Mouse (Mus musculus) testis, adult 2 months (tissue): ENCODE measurements around the gene Dohh.

Source experiments
- CTCF ChIP-seq: fragments of 200-500 bp; IDR thresholded peaks from 2 replicates; pipeline ENCODE4 v1.5.1; 2012; ENCODE audit warnings: low read depth, mild to moderate bottlenecking, inconsistent platforms, low read length, moderate library complexity; ENCODE audit not compliant: control insufficient read depth, insufficient read depth, insufficient replicate concordance
- POLR2A ChIP-seq: fragments of 200-500 bp; IDR thresholded peaks from 2 replicates; pipeline ENCODE4 v1.6.1; 2012; ENCODE audit warnings: low read depth, mild to moderate bottlenecking, inconsistent platforms, low read length, moderate library complexity; ENCODE audit not compliant: control insufficient read depth

DNA sequence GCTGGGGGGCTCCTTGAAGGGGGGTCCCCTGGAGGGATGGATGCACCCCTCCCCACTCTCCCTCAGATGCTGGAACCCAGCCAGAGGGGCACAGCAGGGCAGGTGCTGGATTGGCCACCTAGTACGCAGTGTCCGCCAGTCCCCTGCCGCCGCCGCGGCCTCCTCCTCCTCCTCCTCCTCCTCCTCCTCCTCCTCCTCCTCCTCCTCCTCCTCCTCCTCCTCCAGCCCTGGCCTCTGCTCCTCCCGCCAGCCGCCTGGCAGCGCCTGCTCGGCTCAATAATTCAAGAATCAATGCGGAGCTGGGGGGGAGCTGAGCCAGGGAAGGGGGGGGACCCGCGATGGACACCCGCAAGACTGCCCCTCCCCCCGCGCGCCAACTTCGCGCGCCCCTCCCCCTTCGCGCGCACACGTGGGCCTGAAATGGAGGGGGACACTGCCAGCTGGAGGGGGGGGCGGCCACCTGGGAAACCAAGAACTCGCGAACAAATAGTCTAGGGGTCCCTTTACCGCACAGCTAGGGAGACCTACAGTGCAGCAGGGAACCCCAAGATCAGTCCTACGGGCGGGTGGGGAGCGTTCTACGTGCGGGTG lies 41.9 kb downstream of the Dohh start:
- no peak for TF ChIP-seq CTCF
- no peak for TF ChIP-seq POLR2A
